Mouse (Mus musculus) cerebellum, adult (tissue): Measurements from ENCODE around the gene Tab2.

Experiments used
- ATAC-seq: cut with Nextera tagmentation; 2 replicates; pipeline ENCODE4 v1.9.2; 2017; ENCODE audit warnings: mild to moderate bottlenecking, moderate library complexity, mixed read lengths; ENCODE audit not compliant: insufficient number of reproducible peaks, low FRiP score, low TSS enrichment

The Tab2 gene

GRCm38 (mm10) chr10:7956228-7957001, at the start of gene Tab2:
Tab2 (minus strand) TSS chr10:7956230.
- peak; percentile 95 for ATAC-seq

DNA sequence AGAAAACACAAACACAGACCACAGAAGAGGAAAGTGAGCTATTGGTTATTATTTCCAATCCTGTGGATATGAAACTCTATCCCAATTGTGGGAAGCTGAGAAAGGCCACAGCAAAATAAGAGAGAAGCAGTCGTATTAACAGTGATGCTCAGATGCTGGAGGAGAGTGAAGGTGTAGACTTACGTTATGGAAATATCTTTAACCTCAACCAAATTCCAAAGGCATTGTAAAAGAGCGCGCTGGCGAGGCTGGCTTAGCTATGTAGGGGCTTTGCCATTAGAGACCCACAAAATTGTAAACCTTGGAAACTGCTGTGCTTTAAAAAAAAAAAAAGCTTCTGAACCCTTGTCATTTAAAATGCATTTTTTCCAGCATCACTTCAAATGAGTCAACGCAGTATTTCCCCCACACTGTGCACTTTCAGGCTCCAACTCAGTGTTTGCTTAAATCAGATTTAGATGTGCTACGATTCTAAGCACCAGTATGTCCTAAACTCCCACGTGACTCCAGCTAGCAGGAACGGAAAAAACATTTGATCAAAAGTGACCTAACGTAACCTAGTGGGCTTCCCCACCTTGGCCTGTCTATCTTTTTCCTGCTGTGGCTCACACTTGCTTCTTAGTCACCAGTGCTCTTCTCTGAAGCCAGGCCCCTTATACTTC, 36.4 kb upstream of the Tab2 start:
- ATAC-seq, result no peak

DNA sequence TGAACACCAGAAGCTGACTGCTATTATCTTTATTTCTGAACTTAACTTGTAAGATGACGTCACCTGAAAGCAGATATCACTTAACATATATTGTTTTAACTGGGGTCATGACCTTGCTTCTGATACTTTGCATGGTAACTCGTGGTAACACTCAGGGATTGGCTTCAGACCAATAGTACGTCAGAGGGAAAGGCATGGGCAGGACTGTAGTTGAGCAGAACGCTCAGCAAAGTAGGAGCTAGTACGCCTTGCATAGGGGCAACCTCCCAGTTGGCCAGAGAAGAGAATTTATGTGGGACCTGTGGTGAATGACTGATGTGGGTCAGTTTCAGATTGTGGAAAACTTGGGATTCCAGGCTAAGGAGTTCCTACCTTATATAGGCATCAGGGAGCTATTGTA, 35.6 kb upstream of the Tab2 start:
- ATAC-seq, result no peak

GRCm38 (mm10) chr10:7987521-7987920, 31.5 kb upstream of the Tab2 start:
- ATAC-seq, result no peak

DNA sequence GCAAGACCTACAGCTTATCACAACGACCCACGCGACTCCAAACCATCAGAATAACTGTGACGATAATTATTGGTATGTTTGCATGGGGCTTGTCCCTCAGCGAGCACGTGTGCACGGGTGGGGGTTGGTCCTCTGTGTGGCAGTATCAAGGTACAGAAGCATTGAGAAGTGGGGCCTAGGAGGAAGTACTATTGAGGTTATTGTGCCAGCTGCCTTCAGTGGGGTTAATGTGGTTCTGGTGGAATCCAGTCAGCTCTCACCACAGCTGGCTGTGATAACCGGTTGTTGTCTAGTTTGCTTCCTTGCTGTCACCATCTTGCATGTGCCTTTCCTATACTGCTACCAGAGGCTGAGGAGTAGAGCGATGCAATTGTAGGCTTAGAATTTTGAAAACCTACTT, 20.4 kb upstream of the Tab2 start:
- no peak for ATAC-seq

DNA sequence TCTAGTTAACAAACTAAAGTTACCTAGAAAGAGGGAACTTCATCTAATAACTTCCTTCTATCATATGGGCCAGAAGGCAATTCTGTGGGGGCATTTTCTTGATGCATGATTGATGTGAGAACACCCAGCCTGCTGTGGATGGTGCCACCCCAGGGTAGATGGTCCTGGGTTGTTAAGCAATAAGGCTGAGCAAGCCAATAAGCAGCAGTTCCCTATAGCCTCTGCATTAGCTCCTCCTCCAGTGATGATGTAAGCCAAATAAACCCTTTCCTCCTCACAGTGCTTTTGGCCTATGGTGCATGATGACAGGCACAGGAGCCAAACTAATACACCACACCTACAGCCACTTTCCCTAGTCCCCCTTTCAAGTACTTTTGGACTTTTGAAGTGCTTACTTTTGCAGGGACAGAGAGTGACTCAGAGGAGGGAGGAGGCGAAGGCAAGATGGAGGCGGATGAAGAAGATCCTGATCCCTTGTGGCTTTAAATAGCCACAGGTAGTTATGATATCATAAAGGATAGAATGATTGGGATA, 12.8 kb upstream of the Tab2 start:
- ATAC-seq, result no peak

DNA sequence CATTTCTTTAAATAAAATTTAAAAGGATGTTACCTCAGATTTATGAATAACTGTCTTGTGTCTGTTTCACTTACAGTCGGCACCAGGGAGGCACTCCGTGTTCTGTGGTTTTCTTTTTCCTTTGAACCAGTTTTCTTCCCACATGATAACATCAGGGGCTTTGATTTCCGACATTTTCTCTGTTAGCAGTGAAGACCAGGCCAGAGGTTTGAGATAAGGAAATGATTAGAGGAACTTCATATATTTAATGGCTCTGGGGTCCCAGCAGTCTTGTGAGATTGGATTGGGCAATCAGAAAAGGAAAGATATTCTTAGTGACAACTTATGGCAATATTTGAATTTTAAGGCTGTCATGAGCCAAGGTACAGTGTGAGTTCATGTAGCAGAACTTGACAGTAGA, 11.1 kb upstream of the Tab2 start:
- ATAC-seq, result no peak

GRCm38 (mm10) chr10:7959073-7959472, 3.0 kb upstream of the Tab2 start:
- no peak for ATAC-seq

- no peak; the same call in 1 of the 2 replicates for ATAC-seq
Measured at GRCm38 (mm10) chr10:7955634-7956121, 352 bp downstream of the Tab2 start.

GRCm38 (mm10) chr10:7954989-7955633, 919 bp downstream of the Tab2 start:
- ATAC-seq, result 0 out of 2 replicates have a peak, but pooled peaks have one; percentile 20

GRCm38 (mm10) chr10:7954627-7954988, 1.4 kb downstream of the Tab2 start:
- ATAC-seq, result no peak

GRCm38 (mm10) chr10:7943006-7943405, 13.0 kb downstream of the Tab2 start:
- no peak for ATAC-seq

- no peak for ATAC-seq
Measured at GRCm38 (mm10) chr10:7936556-7937192, 19.4 kb downstream of the Tab2 start.

GRCm38 (mm10) chr10:7932958-7933357, 23.1 kb downstream of the Tab2 start:
- ATAC-seq, result no peak

GRCm38 (mm10) chr10:7928996-7929395, 27.0 kb downstream of the Tab2 start:
- ATAC-seq, result no peak

DNA sequence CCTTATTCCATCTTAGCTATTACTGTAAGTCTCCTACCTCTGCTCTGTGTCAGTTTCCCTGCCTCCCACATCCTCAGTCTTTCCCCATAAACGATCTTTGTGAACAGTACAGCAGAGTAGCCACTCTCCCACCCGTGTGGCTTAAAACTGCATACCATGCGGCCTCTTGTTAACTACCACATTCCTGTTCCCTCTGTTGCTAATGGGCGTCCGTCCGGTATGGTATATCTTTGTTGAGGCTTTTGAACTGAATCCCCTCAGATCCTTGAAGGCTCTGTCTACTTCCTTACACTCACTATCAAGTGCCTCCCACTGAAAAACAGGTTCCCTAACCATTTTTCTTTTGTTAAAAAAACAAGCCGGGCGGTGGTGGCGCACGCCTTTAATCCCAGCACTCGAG, 30.5 kb downstream of the Tab2 start:
- ATAC-seq, result no peak

DNA sequence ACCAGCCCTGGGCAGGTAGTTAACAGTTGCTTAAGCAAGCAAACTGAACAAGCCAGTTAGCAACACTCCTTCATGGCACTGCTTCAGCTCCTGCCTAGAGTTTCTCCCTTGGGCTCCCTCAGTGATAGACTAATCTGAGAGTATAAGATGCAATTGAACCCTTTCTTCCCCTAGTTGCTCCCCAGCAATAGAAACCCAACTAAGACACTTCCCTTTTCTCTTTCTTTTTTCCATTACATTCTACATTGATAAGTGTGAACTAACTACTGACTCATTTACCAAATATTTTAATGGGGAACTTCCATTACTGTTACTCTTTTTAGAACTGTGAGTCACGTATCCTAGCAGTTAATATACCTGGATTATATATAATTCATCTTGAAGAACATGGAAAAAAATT, 32.6 kb downstream of the Tab2 start:
- ATAC-seq, result no peak

GRCm38 (mm10) chr10:7911268-7911667, 44.8 kb downstream of the Tab2 start:
- peak; percentile 70 for ATAC-seq

DNA sequence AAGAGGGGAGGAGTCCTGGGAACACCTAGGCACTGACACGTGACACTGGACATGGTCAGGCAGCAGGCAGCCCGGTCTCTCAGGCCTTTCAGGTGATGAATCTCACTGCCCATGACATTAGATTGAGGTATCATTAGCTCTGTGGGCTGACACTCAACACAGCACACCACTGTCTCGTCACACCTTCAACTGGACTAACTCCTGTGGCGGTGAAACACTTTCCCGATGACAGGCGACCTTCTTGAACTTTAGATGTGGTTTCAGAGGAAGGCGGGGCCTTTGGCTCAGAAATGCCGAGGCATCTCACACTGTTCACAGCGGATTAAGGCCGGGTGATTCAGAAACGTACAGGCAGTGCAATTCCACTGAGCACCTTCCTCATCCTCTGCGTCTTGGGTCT, 48.9 kb downstream of the Tab2 start:
- ATAC-seq, result no peak

DNA sequence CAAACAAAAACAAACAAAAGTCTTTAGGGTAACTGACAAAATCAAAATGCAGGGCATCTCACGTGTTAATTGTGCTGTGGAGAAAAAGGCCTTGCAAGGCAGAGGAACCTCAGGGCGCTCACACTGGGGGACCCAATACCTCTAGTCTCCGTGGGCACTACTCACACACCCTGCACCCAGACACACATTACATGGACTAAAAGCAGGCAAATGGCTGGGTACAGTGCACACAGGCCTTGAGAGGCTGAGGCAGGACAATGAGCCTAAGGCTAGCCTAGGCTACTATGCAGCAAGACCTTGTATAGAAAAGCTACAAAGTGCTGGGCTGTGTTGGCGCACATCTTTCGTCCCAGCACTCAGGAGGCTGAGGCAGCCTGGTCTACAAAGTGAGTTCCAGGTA, 51.9 kb downstream of the Tab2 start:
- no peak for ATAC-seq
